Mouse (Mus musculus): ENCODE data around the gene Casc4.

- TF ChIP-seq ZC3H11A (IDR thresholded peaks at IDR 0.05; ENCODE audit: borderline replicate concordance, low read depth, low read length) (no peak), ZNF384 (IDR thresholded peaks at IDR 0.05; ENCODE audit: low read depth, low read length) (no peak), CHD2 (IDR thresholded peaks at IDR 0.05; ENCODE audit: low read depth, low read length) (no peak), HCFC1 (IDR thresholded peaks at IDR 0.05; ENCODE audit: borderline replicate concordance, insufficient read depth, low read length) (no peak), MAFK (IDR thresholded peaks at IDR 0.05; ENCODE audit: insufficient read depth, low read depth, low read length) (no peak)
Measured at GRCm38 (mm10) chr2:121846050-121846449, 20.7 kb upstream of the Casc4 start.

Data from ES-E14 (cell line).